15 mouse cellular contexts compared by ENCODE assay signal in genomic region chr4:81611191-81611590, GRCm38 (mm10).
"Had no signal": no experiment of that assay in that cellular context is flagged by ENCODE, and none has a peak within 500 bp of the region (broad histone marks: within the 10 kb centered on the region; RNA-seq: fewer than 3 reads in every experiment).

No protein-coding gene starts in this region.

- H3K9me3 ChIP-seq: limb, embryonic 13.5 days; midbrain, embryonic 10.5 days; neural tube, embryonic 15.5 days had no signal

- H3K4me3 ChIP-seq: limb, embryonic 13.5 days; midbrain, embryonic 10.5 days; myocyte; neural tube, embryonic 15.5 days had no signal

- DNase-seq: kidney, postnatal 10 days; left cerebral cortex, postnatal 4 days; lung, adult 2 months; lung, postnatal 10 days; lung, postnatal 4 days; midbrain, embryonic 14.5 days; right cerebral cortex, adult 18-20 months; right cerebral cortex, postnatal 25 days; thymus, postnatal 4 days had no signal

- H3K27me3 ChIP-seq: limb, embryonic 13.5 days; neural tube, embryonic 15.5 days had no signal

- H3K27ac ChIP-seq: limb, embryonic 13.5 days; liver, embryonic 14.5 days; midbrain, embryonic 10.5 days; neural tube, embryonic 15.5 days; stomach, postnatal 0 days had no signal

- H3K36me3 ChIP-seq: limb, embryonic 13.5 days; midbrain, embryonic 10.5 days; neural tube, embryonic 15.5 days had no signal

- H3K4me1 ChIP-seq: limb, embryonic 13.5 days; midbrain, embryonic 10.5 days; neural tube, embryonic 15.5 days had no signal
